Mouse (Mus musculus): ENCODE measurements around the gene Hoxa11.
A peak's percentile ranks its signal among the peaks of the same experiment; 100 is the strongest.

The Hoxa11 gene

GRCm38 (mm10) chr6:52265306-52265912 lies 19.8 kb upstream of the Hoxa11 start:
- no peak for DNase-seq (ENCODE audit: low spot score)

- no peak for DNase-seq (ENCODE audit: low spot score)
Observed at GRCm38 (mm10) chr6:52264106-52264790, 18.6 kb upstream of the Hoxa11 start.

DNA sequence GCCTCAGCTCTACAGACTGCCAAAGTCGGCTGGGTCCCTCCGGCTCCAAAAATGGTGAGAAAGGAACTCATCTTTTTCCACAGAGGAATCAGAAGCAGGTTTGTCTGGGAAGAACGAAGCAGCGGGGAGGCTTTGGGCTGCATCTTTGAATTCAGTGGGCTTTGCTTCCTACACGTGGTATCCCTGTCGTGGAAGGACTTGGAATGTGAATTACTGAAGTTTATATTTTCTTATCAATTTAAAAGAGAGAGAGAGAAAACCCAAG lies 17.6 kb upstream of the Hoxa11 start:
- no peak for DNase-seq (ENCODE audit: low spot score)

DNA sequence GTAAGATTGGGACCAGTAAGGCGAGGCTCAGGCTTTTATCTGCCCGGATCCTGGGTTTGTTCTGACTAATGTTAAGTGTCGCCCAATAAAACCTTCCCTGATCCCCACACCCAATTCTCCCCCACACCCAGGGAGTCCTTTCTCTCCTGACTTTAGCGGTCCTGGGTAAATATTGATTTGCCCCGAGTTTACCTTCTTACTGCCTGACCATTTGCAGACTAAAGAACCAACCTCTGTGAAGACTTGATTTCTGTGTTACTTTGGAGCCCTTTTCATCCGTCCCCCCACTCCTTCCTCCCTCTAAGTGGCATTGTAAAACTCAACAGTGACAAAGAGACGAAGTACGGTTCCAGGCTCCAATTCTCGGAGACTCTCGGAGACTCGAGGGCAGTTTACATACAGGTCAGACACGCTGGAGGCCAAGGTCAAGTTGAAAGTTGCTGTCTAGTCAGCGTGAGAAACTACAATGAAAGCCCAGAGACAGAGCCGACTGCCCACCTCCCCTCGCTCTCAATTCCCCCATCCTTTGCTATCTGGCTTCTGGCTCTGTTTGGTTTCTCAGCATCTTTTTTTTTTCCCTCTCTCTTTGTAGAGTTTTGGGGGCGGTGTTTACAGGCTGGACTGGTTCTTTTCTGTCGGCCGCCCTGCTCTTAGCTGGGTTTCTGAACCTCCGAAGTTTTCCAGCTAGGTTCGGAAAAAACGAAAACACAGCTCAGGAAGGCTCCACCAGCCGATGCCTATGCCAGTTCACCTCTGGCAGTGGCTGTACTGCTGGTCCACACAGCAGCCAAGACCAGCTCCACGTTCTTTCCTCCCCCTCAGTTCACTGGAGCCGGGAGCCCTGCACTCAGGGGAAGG lies 17.1 kb upstream of the Hoxa11 start:
- DNase-seq (ENCODE audit: low spot score), result no peak

DNA sequence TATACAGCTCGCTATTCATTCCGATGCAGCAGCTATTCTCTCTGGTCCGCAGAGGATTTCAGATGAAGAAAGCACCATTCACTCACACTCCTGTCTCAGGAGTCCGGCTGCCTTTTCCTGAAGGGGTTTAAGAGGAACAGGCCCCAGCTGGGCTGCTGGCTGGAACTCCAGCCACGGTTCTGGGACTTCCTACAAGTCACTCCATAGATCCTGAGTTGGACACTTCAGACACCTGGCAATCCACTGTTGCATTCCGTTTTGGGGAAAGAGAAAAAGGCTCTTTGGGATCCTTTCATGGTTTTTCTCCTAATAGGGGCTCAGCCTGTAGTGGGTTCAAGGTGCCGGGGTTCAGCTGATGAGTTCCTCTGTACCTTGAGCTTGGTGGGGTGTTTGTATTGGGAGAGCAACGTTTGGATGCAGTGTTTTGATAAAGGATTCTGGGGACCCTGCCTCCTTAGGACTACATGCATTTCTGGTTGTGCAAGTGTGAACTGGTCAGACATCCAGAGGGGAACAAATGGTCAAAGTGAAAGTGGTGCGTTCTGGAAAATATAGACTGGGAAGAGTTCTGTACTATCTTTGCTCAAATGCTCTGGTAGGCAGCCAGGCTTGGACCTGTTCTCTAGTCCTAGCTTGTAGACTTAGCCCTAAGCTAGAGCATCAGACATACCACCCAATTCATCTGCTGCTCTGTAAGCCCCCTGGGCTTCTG lies 16.3 kb upstream of the Hoxa11 start:
- DNase-seq (ENCODE audit: low spot score), result no peak

- no peak for DNase-seq (ENCODE audit: low spot score)
Observed at GRCm38 (mm10) chr6:52260654-52261575, 15.3 kb upstream of the Hoxa11 start, which contains the start of gene Hoxa13. Gene Hoxa13, minus strand, starts transcription at chr6:52260880.

DNA sequence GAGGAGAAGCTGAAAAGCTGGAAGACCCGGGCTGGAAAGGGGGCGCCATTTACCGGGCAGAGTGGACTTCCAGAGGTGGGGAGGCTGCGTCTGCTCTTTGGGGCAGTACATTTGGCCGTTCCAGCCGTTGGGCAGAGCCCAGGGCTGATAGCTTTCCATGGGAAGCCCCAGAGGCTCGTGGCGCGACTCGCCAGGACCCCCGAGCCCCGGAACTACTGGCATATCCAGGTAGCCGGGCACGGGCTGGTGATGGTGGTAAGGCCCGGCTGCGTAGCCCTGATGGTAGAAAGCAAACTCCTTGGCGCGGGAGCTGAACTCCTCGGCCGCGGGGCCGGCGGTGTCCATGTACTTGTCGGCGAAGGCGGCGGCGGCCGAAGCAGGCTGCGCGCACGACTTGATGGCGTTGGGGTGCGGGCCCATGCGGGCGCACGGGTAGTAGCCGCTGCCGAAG lies 14.2 kb upstream of the Hoxa11 start:
- DNase-seq (ENCODE audit: low spot score), result no peak

DNA sequence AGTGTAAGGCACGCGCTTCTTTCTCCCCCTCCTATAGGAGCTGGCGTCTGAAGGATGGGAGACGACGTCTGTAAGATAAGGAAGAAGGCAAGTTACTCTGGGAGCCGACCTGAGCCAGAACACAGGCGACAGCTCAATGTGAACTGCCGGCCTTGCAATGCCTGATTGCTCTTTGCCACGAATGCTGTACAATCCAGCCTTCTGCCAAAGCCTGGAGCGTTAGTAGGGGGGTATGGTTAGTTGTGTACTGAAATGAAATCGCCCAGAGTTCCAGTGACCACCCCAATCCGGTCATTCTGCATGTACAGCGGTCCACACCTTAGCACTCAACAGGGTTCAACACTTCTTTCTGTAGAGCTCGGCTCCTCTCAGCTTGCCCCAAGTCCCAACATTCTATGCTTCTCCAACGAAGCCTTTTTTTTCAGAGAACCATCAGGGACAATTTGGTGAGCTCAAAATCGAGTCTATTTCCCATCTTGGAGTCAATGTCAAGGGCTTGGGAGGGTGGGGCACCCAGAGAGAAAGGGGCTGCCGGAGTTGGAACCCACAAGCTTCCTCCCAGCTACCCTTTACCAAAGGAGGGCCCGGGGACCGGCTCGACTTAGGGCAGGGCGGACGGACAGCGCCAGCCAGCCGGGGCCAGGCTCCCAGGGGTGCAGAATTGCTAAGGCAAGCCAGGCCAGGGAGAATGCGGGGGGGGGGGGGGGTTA lies 13.6 kb upstream of the Hoxa11 start:
- no peak for DNase-seq (ENCODE audit: low spot score)

DNA sequence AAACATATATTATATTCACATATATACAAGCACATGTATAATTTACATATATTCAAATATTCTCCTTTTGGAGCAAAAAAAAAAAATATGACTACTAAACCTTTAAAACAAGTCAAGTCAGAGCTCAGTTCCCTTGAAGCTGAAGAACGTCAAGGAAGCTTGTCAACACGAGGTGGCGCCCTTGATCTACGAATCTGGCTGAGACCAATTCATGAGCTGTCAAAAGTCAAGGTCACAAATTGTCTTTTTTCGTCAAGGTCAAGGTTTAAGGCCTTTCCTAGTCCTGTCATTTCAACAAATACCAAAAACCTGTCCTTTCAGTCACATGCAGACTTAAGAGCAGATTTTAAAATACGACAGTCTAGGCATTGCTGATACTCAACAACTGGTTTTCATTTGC lies 11.3 kb upstream of the Hoxa11 start:
- peak; percentile 44 for DNase-seq (ENCODE audit: low spot score)

DNA sequence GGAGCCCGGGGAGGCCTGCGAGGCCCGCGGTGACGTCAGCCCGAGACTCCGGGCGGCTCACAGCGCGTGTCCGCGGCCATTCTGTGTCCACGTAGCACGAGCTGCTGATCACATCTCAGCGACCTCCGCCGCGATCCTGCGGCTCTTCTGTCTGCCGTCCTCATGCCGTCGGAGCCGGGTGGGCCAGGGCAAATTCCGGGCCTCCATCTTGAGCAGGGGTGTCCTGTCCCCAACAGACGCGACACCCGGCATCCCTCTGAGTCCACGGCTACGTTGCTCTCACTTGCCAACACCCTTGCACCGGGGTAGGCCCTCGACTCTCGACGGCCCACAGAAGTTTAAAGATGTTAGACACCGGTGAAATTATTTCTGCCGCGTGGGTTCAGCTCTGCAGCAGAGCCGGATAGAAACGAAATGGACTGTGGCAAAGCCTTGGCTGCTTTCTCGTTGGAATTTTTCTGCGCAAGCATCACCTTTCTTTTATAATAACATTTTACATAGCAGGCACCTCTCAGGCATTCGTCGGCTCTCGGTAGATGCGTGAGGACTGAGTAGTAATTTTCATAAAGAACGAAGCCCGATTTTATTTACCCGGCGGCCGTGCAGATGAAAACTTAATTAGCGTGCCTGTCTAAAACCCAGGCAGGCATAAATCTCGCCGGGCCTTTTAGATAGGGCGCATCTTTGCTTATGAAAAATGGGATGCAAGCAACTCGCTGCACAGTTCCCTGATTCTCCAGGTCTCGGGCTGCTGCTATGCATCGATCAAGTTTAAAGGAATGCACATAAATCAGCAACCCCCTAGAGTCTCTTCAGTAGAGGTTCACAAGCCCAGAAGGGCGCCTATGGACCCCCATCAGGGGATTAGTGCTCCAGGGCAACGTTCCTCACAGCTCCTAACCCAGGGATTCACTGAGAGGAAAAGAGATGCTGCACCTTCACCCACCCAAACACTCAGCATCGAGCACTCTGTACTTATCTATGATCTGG lies 8.2 kb upstream of the Hoxa11 start:
- no peak for DNase-seq (ENCODE audit: low spot score)

DNA sequence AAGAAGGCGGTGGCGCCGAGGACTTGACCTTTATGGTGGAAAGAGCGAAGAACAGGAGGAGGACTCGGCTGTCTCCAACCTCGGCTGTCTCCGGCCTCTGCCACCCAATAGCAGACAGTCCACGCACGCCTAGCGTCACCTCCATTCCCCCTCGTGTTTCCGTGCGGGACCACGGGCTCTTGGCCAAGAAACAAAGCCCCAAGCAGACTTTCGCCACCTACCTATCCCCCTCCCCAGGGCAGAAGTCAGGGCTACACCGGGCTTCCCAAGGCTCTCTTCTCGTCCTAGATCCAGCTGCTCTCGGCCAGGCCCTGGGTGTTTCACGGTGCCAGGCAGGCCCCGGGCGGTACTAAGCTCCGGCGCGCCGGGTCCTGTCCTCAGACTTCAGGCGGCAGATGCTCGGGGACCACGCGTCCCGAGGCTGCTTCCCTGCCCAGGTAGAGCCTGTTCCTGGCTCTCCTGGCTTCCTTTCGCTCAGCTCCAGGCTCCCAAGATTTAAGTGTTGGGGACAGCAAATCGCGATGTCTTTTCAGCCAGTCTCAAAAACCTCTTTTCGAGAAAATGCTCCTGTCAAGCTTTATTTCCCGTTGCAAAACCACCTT lies 7.3 kb upstream of the Hoxa11 start:
- DNase-seq (ENCODE audit: low spot score), result no peak

DNA sequence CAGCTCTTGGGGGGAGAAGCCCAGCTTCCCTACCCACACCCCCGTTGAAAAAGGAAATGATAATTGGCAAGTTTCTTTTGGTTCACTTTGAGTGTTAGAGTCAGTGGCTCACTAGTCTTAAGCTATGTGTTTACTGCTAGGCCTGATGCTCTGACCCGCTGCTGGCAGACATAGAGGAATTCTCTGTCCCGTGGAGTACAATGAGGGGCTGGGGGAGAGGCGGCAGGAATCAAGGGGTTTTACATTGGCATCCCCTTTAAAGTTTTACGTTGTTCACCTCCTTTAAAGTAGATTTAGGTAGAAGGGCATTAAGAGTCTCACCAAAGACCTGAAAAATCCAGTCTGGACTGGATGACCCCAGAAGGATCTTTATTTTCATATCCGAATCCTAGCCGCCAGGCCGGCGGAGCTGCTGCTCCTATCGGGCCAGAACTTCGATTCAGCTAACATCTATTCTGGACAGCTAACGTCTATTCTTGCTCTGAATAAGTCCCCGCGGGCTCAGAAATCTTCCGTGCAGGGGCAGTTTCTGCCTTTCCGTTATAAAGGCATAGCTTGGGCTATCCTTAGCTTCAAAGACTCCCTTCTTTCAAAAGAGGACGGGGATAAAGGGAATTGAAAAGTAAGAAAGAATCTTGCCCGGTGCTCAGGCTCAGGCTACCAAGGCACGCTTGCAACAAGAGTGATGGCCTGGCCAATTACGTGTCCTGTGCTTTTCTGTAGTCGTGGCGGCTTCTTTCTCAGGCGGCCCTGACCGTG lies 6.6 kb upstream of the Hoxa11 start:
- DNase-seq (ENCODE audit: low spot score), result no peak

DNA sequence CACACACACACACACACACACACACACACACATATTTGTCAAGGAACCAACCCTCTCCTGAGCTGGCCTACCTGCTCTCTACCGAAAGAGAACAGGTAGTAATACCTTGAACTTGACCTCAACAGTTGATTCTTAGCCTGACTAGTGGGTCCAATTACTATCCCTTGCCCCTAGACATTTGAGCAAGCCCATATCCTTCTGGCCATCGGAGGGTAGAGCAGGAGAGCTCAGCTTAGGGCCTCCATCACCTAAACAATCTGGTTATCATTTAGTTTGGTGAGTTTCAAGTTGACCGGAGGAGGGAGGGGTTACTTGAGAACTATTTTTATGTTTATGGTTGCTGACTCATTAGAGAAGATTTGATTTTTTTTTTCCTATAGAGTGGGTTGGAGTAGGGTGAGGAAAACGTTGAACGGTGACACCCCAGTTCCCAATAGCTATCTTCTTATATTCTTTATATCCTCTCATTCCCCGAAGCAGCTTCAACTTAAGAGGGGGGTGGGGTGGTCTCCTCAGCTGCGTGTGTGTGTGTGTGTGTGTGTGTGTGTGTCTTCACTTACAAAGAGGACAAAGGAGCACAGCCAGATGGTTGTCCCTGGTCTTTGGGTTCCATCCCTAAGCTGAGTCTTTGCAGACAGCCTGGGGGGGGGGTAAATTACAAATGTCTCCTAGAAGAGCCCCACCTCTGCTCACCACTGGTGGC lies 5.7 kb upstream of the Hoxa11 start:
- no peak for DNase-seq (ENCODE audit: low spot score)

DNA sequence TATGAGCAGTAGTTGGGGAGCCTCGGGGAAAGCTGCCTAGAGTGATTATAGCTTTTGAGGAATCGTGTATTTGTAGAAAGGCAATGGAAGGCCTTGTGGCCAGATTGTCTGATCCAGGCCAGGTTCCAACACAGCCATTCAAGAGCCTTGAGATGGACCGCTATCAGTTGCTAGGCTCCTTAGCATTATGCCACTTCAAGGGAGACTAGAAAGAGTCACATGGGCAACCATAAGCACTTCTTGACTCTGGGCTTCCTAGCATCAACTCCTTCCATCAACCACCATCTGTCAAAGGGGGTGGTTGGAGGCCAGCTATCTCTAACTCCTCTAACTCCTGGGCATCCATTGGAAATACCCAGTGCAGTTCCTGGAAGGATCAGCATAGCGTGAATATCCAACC lies 4.2 kb upstream of the Hoxa11 start:
- DNase-seq (ENCODE audit: low spot score), result no peak

GRCm38 (mm10) chr6:52249415-52249738 lies 3.8 kb upstream of the Hoxa11 start:
- DNase-seq (ENCODE audit: low spot score), result no peak

- no peak for DNase-seq (ENCODE audit: low spot score)
Observed at GRCm38 (mm10) chr6:52248638-52249414, 3.2 kb upstream of the Hoxa11 start.
